ENCODE assay signal across 18 mouse cellular contexts in the genomic region with DNA sequence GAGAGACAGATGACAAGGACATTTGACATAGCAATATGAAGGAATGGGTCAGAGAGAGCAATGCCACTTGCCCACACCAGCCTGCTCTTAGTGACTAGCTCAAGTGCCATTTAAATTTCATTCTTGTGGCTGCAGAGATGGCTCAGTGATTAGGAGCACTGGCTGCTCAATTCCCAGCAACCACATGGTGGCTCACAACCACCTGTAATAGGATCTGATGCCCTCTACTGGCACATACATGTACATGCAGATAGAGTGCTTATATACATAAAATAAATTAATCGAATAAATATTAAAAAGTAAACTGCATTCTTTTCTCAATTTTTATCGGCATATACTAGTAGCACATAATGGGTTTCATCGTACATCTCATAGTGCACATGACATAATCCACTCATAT.
A peak's percentile ranks its signal among the peaks of the same experiment; 100 is the strongest.
DNase-seq lines count a peak whose midpoint lies in the region; ATAC-seq and TF ChIP-seq lines count a peak whose summit lies in the region.
"Had no signal": no experiment of that assay in that cellular context is flagged by ENCODE, and none has a peak within 500 bp of the region (broad histone marks: within the 10 kb centered on the region; RNA-seq: fewer than 3 reads in every experiment).

No protein-coding gene starts in this region.

- DNase-seq in layer of hippocampus, adult 2 months (ENCODE audit: low spot score in 2 of 2) = no peak
- DNase-seq in layer of hippocampus, postnatal 25 days (ENCODE audit: extremely low spot score in 1 of 2, low spot score in 1 of 2) = no peak
- DNase-seq in 3T3-L1 (ENCODE audit: low read depth, low spot score) (peak; percentile 12), CH12.LX (ENCODE audit: extremely low read depth) (peak; percentile 9)
- DNase-seq in heart, postnatal 4 days = no peak
- no peak for DNase-seq in cerebellum, adult 2 months
- DNase-seq: cerebellum, adult 18-20 months; gastrocnemius, postnatal 25 days; kidney, adult 9 months; layer of hippocampus, adult 9-11 months; left cerebral cortex, postnatal 4 days; lung, adult 18-20 months; right cerebral cortex, postnatal 14 days; thymus, adult 2 months had no signal

- in situ Hi-C loops in CH12.LX (cut with MboI; ENCODE audit: low pct_ligation_motif_present, low pct_unique_long_range_greater_than_20kb, low sequenced_read_pairs) = loop anchor here (25.0 kb wide), 1 partner anchor 744 kb away; no protein-coding TSS in a partner anchor

- H3K27ac ChIP-seq in layer of hippocampus, adult 2 months = no peak overlapping the region
- no peak overlapping the region for H3K27ac ChIP-seq in CH12.LX (ENCODE audit: insufficient read depth, low read depth)
- H3K27ac ChIP-seq in cerebellum, adult 2 months (ENCODE audit: insufficient read depth, low read length) = no peak overlapping the region
- H3K27ac ChIP-seq: embryonic facial prominence, embryonic 15.5 days; forebrain, embryonic 15.5 days; hindbrain, embryonic 14.5 days had no signal

- dilution Hi-C loops in CH12.LX (cut with MboI; ENCODE audit: extremely low pct_ligation_motif_present, extremely low pct_unique_long_range_greater_than_20kb, low sequenced_read_pairs) = no loop called here

- no peaks in the 10 kb centered on the region for H3K9me3 ChIP-seq in CH12.LX (replicated peaks; ENCODE audit: low read length)
- H3K9me3 ChIP-seq: embryonic facial prominence, embryonic 15.5 days; forebrain, embryonic 15.5 days had no signal

- H3K27me3 ChIP-seq in CH12.LX (replicated peaks) = no peaks in the 10 kb centered on the region
- no peaks in the 10 kb centered on the region for H3K27me3 ChIP-seq in cerebellum, adult 2 months (ENCODE audit: control insufficient read depth, insufficient read depth, low read length)
- H3K27me3 ChIP-seq: embryonic facial prominence, embryonic 15.5 days; forebrain, embryonic 15.5 days had no signal

- ATAC-seq in common myeloid progenitor, adult 5-6 weeks (replicated peaks; ENCODE audit: low read depth, poor library complexity, severe bottlenecking) = 0 out of 2 replicates have a peak, but pooled peaks have one; percentile 43
- ATAC-seq: forebrain, embryonic 15.5 days had no signal

- peak; percentile 15 for TF ChIP-seq RAD21 in CH12.LX (IDR thresholded peaks at IDR 0.05; ENCODE audit: low read depth, low read length)

- no peak for TF ChIP-seq EP300 in CH12.LX (IDR thresholded peaks at IDR 0.05; ENCODE audit: low read length)

- no peaks in the 10 kb centered on the region for H3K79me2 ChIP-seq in CH12.LX (replicated peaks; ENCODE audit: control insufficient read depth, extremely low read depth, insufficient read depth, poor library complexity, severe bottlenecking)

- H3K4me2 ChIP-seq in CH12.LX (ENCODE audit: insufficient read depth, low read depth, poor library complexity, severe bottlenecking) = no peak overlapping the region
- H3K4me2 ChIP-seq: embryonic facial prominence, embryonic 15.5 days; forebrain, embryonic 15.5 days; hindbrain, embryonic 14.5 days had no signal

- H3K36me3 ChIP-seq in CH12.LX (replicated peaks in 1 of 2; ENCODE audit: control insufficient read depth in 1 of 2, insufficient read depth in 1 of 2, low read length in 1 of 2) = no peaks in the 10 kb centered on the region
- H3K36me3 ChIP-seq: embryonic facial prominence, embryonic 15.5 days; forebrain, embryonic 15.5 days had no signal

- WGBS in cerebellum, adult 2 months = 98% methylated on average over 3 of the region's 3 CpGs

- H3K4me3 ChIP-seq in layer of hippocampus, adult 2 months = no peak overlapping the region
- no peak overlapping the region for H3K4me3 ChIP-seq in CH12.LX (replicated peaks in 1 of 3; ENCODE audit: low read depth in 2 of 3, low read length in 2 of 3, poor library complexity in 1 of 3)
- no peak overlapping the region for H3K4me3 ChIP-seq in cerebellum, adult 2 months (replicated peaks; ENCODE audit: insufficient read depth, low read depth, low read length)
- H3K4me3 ChIP-seq: embryonic facial prominence, embryonic 15.5 days; forebrain, embryonic 15.5 days had no signal

- peak; percentile 59 for TF ChIP-seq CTCF in layer of hippocampus, adult 2 months (conservative IDR thresholded peaks at IDR 0.05)
- TF ChIP-seq CTCF in CH12.LX (conservative IDR thresholded peaks at IDR 0.05 in 1 of 2, IDR thresholded peaks at IDR 0.05 in 1 of 2; ENCODE audit: low read depth in 2 of 2, low read length in 2 of 2) = peak in 1 of 2 experiments; percentile 84; a peak in 2 of 4 replicates
- no peak for TF ChIP-seq CTCF in cerebellum, adult 2 months (IDR thresholded peaks at IDR 0.05; ENCODE audit: borderline replicate concordance, insufficient read depth, low read depth, low read length)

- no peaks in the 10 kb centered on the region for H3K4me1 ChIP-seq in CH12.LX (ENCODE audit: control insufficient read depth in 1 of 2, insufficient read depth in 2 of 2)
- H3K4me1 ChIP-seq in cerebellum, adult 2 months (ENCODE audit: control insufficient read depth, insufficient read depth, low read length) = no peaks in the 10 kb centered on the region

- TF ChIP-seq POLR2A in CH12.LX (IDR thresholded peaks at IDR 0.05; ENCODE audit: low read depth, low read length) = no peak
- no peak for TF ChIP-seq POLR2A in cerebellum, adult 2 months (IDR thresholded peaks at IDR 0.05; ENCODE audit: borderline replicate concordance, insufficient read depth, low read length)

- no peak overlapping the region for H3K9ac ChIP-seq in CH12.LX (ENCODE audit: insufficient read depth, low read depth)
- H3K9ac ChIP-seq: embryonic facial prominence, embryonic 15.5 days; forebrain, embryonic 15.5 days; hindbrain, embryonic 14.5 days had no signal

TF ChIP-seq in CH12.LX, 34 proteins besides CTCF, POLR2A, EP300 and RAD21:
- TF ChIP-seq SMC3 (IDR thresholded peaks at IDR 0.05; ENCODE audit: low read depth, low read length) (peak; percentile 51), MAX (IDR thresholded peaks at IDR 0.05; ENCODE audit: low read length) (no peak), CHD2 (IDR thresholded peaks at IDR 0.05; ENCODE audit: low read length) (no peak), BHLHE40 (IDR thresholded peaks at IDR 0.05; ENCODE audit: low read depth, low read length) (no peak)

Comparison
In these comparisons a context has a peak if more than half of its experiments do, and no peak if none do; other contexts are left out.
1. DNase-seq: peak in 3T3-L1 (single experiment) and CH12.LX (single experiment); none in layer of hippocampus, adult 2 months (0 of 2), layer of hippocampus, postnatal 25 days (0 of 2), heart, postnatal 4 days (single experiment) and cerebellum, adult 2 months (0 of 2).